Mouse (Mus musculus) neural tube, embryonic 14.5 days (tissue): ENCODE data around the gene Ggct. TPM values are rescaled to one million over a fixed set of nuclear protein-coding genes. Genes with fewer than 3 reads are reported as not detected.

Source experiments
- ATAC-seq: fragments of 200-750 bp; cut with Nextera tagmentation; 2 replicates; pipeline ENCODE4 v1.8.0; 2017; ENCODE audit warnings: low read depth, mild to moderate bottlenecking, moderate TSS enrichment, moderate library complexity
- H3K27ac ChIP-seq: fragments of 300-500 bp; sonication (generic); 2 replicates; pipeline ENCODE4 v1.5.1; 2014; ENCODE audit warnings: low read depth, mild to moderate bottlenecking, control low read depth, low read length, moderate library complexity, mixed read lengths
- H3K27me3 ChIP-seq: fragments of 300-500 bp; sonication (generic); 2 replicates; pipeline ENCODE4 v1.6.1; 2014; ENCODE audit warnings: low read length; ENCODE audit not compliant: control insufficient read depth, insufficient read depth
- H3K36me3 ChIP-seq: fragments of 300-500 bp; sonication (generic); 2 replicates; pipeline ENCODE4 v1.6.1; 2014; ENCODE audit warnings: low read length, mixed read lengths; ENCODE audit not compliant: control insufficient read depth, insufficient read depth
- H3K4me1 ChIP-seq: fragments of 300-500 bp; sonication (generic); 2 replicates; pipeline ENCODE4 v1.6.1; 2014; ENCODE audit warnings: low read length; ENCODE audit not compliant: control insufficient read depth, insufficient read depth
- H3K4me2 ChIP-seq: fragments of 300-500 bp; sonication (generic); 2 replicates; pipeline ENCODE4 v1.6.1; 2014; ENCODE audit warnings: mild to moderate bottlenecking, low read depth, low read length, control low read depth
- H3K4me3 ChIP-seq: fragments of 300-500 bp; sonication (generic); 2 replicates; pipeline ENCODE4 v1.5.1; 2014; ENCODE audit warnings: low read depth, low read length, control low read depth, mixed read lengths
- H3K9ac ChIP-seq: fragments of 300-500 bp; sonication (generic); replicated peaks from 2 replicates; pipeline ENCODE4 v1.6.1; 2014; ENCODE audit warnings: low read depth, mild to moderate bottlenecking, control low read depth, low read length, mixed read lengths
- H3K9me3 ChIP-seq: fragments of 300-500 bp; sonication (generic); 2 replicates; pipeline ENCODE4 v1.6.1; 2016; ENCODE audit warnings: low read length; ENCODE audit not compliant: control insufficient read depth
- WGBS: fragments of 180-500 bp; shearing (Covaris S2); extraction: QIAGEN DNeasy Blood & Tissue Kit; methylation state at CpG from one replicate; pipeline ENCODE4 v1.1.7; 2014; 5-methylcytosine and 5-hydroxymethylcytosine counted together
- polyA plus RNA-seq: library from polyadenylated mRNA; unstranded; fragments of >200 nt; fragmentation: Nextera tagmentation; extraction: Ambion mirVana; gene quantifications from 2 replicates; pipeline ENCODE4 v1.2.1, GENCODE M21; 2014

The Ggct gene
- polyA plus RNA-seq, 1 experiment from 2014 or later = 19.0 TPM

GRCm38 (mm10) chr6:54934930-54935329, 57.8 kb downstream of the Ggct start:
- no peaks in the 10 kb centered on the region for H3K36me3 ChIP-seq
- no peak for ATAC-seq
- H3K4me1 ChIP-seq = no peaks in the 10 kb centered on the region
- H3K4me2 ChIP-seq = no peak overlapping the region
- H3K27ac ChIP-seq = no peak overlapping the region
- 91% methylated on average over 5 of the region's 5 CpGs for WGBS
- H3K27me3 ChIP-seq = no peaks in the 10 kb centered on the region
- H3K4me3 ChIP-seq = no peak overlapping the region
- H3K9me3 ChIP-seq = no peaks in the 10 kb centered on the region
- H3K9ac ChIP-seq = no peak overlapping the region

GRCm38 (mm10) chr6:54934313-54934712, 58.4 kb downstream of the Ggct start:
- H3K4me1 ChIP-seq = no peaks in the 10 kb centered on the region
- ATAC-seq = no peak
- no peak overlapping the region for H3K4me3 ChIP-seq
- H3K9me3 ChIP-seq = no peaks in the 10 kb centered on the region
- H3K36me3 ChIP-seq = no peaks in the 10 kb centered on the region
- no peaks in the 10 kb centered on the region for H3K27me3 ChIP-seq
- 90% methylated on average over 8 of the region's 8 CpGs for WGBS
- H3K4me2 ChIP-seq = no peak overlapping the region
- H3K27ac ChIP-seq = no peak overlapping the region
- no peak overlapping the region for H3K9ac ChIP-seq

GRCm38 (mm10) chr6:54933866-54934265, 58.9 kb downstream of the Ggct start:
- H3K36me3 ChIP-seq = no peaks in the 10 kb centered on the region
- H3K4me1 ChIP-seq = no peaks in the 10 kb centered on the region
- no peak overlapping the region for H3K9ac ChIP-seq
- no peak overlapping the region for H3K4me3 ChIP-seq
- no peaks in the 10 kb centered on the region for H3K27me3 ChIP-seq
- no peak overlapping the region for H3K27ac ChIP-seq
- ATAC-seq = no peak
- 85% methylated on average over 3 of the region's 3 CpGs for WGBS
- H3K9me3 ChIP-seq = no peaks in the 10 kb centered on the region
- H3K4me2 ChIP-seq = no peak overlapping the region

DNA sequence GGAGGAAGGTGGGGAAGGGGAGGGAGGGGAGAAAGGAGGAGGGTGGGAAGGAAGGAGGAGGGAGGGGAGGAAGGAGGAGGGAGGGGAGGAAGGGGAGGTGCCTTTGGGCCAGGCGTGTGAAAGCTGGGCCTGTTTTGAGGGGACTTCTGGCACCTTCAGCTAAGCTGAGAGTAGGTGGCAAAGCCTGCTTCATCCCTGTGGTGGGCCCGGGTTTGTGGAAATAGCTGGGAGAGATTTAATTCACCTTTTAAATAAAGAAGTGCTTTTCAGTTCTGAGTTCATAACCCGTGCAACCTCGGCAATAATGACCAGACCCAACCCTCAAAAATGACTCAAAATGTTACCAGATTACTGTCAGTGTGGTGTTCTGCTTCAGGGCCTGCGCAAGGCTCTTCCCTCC, 59.5 kb downstream of the Ggct start:
- 84% methylated on average over 5 of the region's 5 CpGs for WGBS
- no peak overlapping the region for H3K9ac ChIP-seq
- no peak overlapping the region for H3K27ac ChIP-seq
- H3K27me3 ChIP-seq = no peaks in the 10 kb centered on the region
- H3K4me1 ChIP-seq = no peaks in the 10 kb centered on the region
- no peaks in the 10 kb centered on the region for H3K9me3 ChIP-seq
- no peak overlapping the region for H3K4me2 ChIP-seq
- no peaks in the 10 kb centered on the region for H3K36me3 ChIP-seq
- H3K4me3 ChIP-seq = no peak overlapping the region
- ATAC-seq = no peak

Other genes starting within 250 kb of the Ggct start
- 6.6 and 8.0 TPM in 2 replicates for gene Znrf2, start 176.0 kb downstream of the Ggct start, polyA plus RNA-seq
- 1.7 and 3.7 TPM in 2 replicates for gene Nod1, start 20.3 kb downstream of the Ggct start, polyA plus RNA-seq
- 191 and 213 TPM in 2 replicates for gene Gars, start 45.1 kb upstream of the Ggct start, polyA plus RNA-seq
- 1.2 and 1.3 TPM in 2 replicates for gene Crhr2, start 140.1 kb upstream of the Ggct start, polyA plus RNA-seq
- gene Inmt, start 182.1 kb upstream of the Ggct start, polyA plus RNA-seq = not detected in 2 replicates
- 8.5 and 11.4 TPM in 2 replicates for gene Mindy4, start 210.4 kb upstream of the Ggct start, polyA plus RNA-seq